Mouse (Mus musculus): ENCODE measurements around the gene Tcf7l2.

GRCm38 (mm10) chr19:55912813-55913212, 171.2 kb downstream of the Tcf7l2 start:
- TF ChIP-seq TAL1 (IDR thresholded peaks at IDR 0.05; ENCODE audit: low read length): no peak
- no peak for TF ChIP-seq GATA1 (IDR thresholded peaks at IDR 0.05; ENCODE audit: low read length)
